Mouse (Mus musculus) C2C12 (cell line): Measurements from ENCODE around the gene Gm37240.

Experiments used
- CEBPB ChIP-seq: IDR thresholded peaks from one replicate; pipeline ENCODE4 v1.6.1; 2011; ENCODE audit warnings: low read depth, mild to moderate bottlenecking, control low read depth, moderate library complexity
- CTCF ChIP-seq: IDR thresholded peaks from one replicate; pipeline ENCODE4 v1.5.1; 2011; ENCODE audit not compliant: control insufficient read depth, insufficient read depth, insufficient read length
- MAX ChIP-seq: IDR thresholded peaks from one replicate; pipeline ENCODE4 v1.6.1; 2011; ENCODE audit warnings: mild to moderate bottlenecking, control low read depth
- MYOD1 ChIP-seq: IDR thresholded peaks from one replicate; pipeline ENCODE4 v1.6.1; 2011; ENCODE audit warnings: low read depth; ENCODE audit not compliant: control insufficient read depth, insufficient read length
- USF1 ChIP-seq: IDR thresholded peaks from one replicate; pipeline ENCODE4 v1.6.1; 2011; ENCODE audit warnings: low read depth, mild to moderate bottlenecking, control low read depth, moderate library complexity

DNA sequence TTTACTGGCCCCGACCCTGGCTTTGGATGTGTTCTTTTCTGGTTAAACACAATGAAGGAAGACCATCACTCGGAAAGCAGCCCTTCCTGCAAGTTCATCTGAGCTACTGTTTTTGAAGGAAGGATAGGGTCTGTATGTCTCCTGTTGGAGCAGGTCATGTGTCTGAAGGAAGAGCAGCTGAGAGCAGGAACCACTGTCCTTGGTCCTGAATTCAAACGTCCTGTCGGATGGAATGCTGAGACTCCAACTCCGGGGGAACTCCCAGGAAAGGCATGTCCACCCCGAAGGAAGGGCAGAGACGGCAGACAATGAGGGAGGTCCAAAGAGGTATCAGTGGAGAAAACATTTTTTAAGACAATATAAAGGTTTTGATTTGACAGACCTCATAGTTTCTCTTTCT is 741.8 kb downstream of the Gm37240 start:
- TF ChIP-seq CTCF (no peak), MYOD1 (no peak), USF1 (peak; percentile 8), CEBPB (no peak), MAX (no peak)
